Mouse (Mus musculus) 416B (cell line): ENCODE results near the gene Rap1gap.

Experiments used
- DNase-seq: peaks from one replicate; pipeline ENCODE4 v3.0.0; 2011; ENCODE audit warnings: low read depth

The Rap1gap gene

DNA sequence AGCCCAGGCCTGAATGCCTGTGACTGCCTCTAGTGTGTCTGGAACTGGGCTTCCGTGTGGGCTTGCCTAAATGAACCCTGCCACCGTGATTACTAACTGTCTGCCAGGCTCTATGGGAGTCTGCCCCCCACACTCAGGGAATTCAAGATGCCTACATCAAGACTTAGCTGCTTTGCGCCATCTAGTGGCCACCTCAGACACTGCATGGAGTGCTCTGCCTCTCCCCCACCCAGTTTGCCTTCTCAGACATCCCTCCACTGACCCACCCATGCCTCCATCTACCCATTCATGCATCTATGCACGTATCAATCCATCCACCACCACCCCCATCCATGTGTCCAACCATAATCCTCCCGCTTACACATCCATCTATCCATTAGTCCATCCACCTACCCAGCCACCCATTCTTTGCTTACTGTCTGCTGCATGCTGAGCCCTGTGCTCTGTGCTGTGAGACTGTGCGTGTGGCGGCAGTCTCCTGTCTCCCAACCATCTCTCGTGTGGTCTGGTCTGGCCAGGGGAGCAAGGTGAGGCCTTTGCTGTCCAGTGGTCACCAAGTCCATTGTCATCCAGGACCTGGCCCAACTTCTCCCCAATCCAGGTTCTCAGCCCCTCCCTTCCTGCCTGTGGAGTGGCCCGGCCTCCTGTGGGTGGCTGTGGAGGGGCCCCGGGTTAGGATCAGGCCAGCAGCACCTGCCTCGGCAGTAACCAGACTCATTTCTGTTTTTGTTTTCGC is 58.3 kb downstream of the Rap1gap start:
- DNase-seq = peak; percentile 58

DNA sequence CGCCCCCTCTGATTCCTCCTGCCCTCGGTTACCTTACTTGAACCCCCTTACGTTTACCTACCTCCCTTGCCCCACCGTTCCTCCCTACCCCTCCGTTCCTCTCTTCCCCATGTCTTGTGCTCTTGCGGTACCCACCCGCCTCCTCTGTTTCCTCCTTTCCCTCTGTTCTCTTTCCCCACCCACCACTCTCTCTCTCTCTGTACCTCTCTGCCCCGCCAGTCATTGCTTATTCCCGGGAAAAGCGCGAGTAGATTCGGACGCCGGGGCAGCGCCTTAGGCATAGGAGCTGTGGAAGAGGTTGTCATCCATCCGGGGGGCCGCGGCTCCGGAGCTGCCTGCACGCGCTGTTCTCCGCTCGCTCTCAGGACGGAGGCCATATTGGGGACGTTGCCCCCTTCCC is 59.0 kb downstream of the Rap1gap start:
- no peak for DNase-seq

DNA sequence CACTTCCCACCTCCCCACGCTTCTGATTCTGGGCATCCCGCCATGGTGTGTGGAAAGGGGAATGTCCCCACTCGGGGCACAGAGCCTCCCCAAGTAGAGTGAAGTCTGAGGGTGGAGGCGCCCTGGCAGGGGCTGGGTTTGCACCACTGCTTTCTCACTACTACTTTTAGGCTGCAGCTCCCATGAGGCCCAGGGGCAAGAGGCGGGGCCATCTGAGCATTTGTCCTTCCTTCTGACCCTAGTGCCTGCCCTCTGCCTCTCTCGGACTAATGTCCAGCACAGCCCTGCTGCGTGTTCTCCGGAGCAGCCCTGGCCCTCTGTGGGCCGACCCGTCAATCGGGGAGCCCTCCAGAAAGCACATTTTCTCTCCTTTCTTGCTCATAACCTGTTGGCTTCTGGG is 59.7 kb downstream of the Rap1gap start:
- DNase-seq = no peak

DNA sequence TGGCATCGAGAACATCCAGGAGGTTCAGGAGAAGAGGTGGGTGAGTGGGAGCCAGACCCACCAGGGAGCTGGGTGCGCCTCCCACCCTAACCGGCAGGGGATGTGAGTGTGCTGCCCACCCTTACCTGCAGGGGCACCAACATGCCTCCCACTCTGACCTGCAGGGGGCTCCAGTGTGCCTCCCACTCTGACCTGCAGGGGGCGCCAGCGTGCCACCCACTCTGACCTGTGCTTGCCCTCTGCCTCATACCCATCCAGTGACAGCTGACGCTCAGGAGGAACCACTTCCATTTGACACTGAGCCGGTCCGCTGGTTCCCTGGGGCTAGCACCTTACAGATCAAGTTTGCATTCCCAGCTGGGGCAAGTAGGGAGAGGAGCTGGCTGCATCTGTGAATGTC is 60.2 kb downstream of the Rap1gap start:
- peak; percentile 62 for DNase-seq

DNA sequence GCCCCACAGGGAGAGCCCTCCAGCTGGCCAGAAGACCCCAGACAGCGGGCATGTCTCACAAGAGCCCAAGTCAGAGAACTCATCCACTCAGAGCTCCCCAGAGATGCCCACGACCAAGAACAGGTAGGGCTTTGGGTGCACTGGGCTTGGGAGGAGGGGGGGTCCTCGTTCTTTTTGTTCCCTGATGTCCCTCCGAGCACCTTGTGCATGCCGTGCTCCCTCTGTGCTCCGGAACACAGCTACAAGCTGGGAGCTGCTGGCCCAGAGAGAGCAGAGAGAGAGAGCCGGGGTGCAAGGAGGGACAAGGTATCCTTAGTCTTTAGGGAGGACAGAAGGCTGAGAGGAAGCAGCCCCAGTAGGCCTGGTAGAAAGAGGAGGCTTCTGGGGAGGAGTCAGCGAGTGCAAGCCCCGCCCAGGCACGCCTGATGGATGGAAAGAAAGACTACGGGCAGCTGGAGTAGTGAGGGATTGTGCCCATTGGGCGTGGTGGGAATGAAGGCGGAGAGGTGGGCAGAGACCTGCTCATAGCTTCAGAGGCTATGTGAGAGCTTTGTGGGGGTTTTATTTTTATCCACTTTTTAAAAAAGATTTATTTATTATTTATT is 61.1 kb downstream of the Rap1gap start:
- DNase-seq = no peak

DNA sequence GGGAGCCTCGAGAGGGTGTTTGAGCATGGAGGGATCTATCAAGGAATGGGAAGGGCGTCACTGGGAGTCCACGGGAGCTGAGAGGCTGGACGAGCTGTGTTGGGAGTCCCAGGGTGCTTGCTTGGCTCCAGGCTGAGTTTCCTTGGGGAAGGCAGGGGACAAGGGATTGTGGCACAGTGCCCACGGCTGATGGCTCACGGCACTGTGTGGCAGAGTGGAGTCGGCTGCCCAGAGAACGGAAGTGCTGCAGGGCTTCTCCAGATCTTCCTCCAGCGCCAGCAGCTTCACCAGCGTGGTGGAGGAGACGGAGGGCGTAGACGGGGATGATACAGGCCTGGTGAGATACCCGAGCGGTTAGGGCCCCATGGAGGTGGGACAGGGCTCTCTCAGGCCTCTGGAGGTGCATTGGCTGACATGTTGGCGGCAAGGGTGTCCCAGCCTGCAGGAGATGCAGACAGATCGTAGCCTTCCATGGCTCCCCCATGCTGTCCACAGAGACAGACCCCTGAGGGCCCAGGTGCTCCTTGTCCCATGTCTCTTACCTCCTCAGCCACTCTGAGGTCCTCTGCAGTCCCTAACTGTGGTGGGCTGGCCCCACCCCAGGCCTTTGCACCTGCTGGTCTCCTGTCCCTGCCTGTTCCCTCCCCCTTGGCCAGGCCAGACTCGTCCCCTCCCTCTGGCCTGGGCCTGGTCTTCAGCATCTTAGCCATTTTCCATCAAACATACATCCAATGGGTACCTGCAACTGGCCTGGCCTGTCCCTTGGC is 62.4 kb downstream of the Rap1gap start:
- DNase-seq = no peak

DNA sequence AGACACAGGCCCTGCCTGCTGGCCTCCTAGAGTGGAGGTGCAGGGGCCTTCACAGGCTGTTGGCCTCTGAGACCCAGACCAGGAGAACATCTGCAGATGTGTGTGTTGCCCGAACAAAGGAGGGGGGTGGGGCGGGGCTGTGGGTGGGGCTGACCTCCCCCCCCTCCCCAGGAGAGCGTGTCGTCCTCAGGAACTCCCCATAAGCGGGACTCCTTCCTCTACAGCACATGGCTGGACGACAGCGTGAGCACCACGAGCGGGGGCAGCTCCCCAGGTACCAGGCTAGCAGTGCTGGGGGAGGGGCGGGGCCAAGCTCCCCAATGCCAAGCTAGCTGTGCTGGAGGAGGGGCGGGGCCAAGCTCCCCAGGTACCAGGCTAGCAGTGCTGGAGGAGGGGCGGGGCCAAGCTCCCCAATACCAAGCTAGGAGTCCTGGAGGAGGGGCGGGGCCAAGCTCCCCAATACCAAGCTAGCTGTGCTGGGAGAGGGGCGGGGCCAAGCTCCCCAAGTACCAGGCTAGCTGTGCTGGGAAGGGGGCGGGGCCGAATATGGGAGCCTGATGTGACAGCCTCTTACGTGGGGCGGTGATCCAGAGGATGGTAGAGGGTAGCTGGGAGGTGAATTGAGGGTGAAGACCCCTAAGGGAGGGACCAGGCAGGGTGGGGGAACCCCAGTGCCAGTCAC is 63.1 kb downstream of the Rap1gap start:
- no peak for DNase-seq

DNA sequence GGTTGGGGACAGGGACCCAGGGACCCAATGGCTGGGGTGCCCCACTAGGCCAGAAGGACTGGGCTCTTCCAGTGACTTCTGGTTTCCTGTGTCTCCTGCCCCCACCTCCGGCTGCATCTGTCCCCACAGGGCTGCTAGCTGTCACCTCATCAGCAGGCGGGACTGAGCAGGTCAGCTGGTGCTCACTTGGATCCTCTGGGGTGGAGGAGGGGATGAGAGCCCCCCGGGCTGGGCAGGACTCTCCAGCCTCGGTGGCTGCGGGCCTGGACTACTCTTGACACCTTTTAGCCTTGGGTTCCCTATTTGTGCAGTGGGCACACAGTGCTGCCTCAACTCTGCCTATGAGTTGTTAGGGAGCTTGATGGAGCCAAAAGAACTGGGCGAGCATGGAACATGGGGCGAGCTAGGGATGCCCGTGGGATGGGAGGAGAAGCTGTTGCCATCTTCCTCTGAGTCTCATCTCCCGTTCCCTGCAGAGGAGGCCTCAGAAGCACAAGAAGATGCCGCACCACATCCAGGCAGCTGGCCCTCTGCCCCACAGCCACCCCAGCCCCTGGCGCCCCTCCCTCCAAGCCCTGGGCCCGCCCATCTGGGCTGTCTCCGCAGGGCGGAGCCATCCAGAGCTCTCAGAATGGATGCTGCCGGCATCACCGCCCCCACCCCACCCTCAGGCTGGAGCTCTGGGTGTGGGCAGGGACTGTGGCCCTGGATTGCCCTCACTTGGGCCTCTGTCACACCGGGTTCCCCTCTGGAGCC is 64.1 kb downstream of the Rap1gap start:
- DNase-seq = no peak

DNA sequence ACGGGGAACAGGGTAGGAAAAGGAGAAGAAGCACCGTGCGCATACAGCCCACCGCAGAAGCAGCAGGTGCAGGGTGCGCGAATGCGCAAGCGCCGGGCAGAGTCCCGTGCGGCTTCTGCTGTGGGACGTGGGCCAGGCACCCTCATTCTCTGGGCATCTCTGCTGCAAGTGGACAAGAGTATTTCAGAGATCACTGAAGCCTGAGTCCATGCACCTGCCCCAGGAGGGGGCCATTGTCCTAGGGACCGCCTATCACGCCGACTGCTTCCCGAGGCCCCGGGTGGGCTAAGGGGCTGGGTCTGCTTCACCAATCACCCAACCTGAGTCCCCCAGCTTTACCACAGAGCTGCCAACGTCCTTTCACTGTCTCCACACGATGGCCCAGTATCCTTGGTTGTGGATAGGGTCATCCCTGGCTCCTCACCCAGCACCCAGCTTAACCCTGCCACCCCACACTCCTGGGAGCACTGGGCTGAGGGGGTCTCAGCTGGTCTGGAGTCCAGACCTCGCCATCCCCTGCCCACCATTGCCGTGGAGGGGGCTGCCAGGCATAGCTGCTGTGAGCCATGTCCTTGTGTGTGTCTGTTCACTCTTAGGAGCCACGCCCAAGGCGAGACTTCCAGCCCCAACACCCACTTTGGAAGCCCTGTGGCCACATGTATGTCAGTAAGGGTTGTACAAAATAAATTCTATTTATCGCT is 64.8 kb downstream of the Rap1gap start:
- no peak for DNase-seq

DNA sequence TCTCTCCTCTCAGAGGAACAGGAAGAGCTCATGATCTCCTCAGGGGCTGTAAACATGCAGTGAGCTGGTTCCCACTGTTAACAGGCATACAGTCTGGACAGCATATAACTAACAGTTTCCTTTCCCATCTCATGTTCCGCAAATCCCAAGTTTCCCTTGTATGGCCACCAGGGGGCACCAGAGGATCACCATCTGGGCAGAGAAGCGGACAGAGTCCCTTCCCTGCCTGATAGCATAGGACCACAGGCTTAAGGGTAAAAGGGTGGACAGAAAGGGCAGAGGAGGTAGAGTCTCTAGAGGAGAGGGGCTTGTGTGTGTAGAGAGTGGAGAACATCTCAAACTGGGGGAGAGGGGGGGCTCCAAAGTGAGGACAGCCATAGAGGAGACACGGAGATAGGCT is 65.6 kb downstream of the Rap1gap start:
- DNase-seq = peak; percentile 85

DNA sequence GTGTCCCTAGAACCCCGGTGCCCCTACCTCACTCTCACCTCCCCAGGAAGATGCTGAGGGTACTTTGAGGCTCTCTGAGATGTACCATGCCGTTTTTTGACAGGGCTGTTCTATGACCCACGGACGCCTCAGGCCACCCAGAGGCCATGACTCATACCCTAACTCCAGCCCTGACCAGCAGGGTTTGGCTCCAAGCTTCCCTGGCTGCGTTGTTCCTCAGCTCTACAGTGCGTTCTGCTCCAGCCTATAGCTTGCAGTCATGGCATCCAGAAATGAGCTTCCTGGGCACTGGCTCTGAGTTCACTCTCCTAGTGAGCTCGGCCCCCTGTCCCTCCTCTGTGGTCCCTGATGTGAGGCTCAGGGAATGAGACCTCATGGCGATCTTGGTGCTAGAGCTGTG is 66.2 kb downstream of the Rap1gap start:
- no peak for DNase-seq

DNA sequence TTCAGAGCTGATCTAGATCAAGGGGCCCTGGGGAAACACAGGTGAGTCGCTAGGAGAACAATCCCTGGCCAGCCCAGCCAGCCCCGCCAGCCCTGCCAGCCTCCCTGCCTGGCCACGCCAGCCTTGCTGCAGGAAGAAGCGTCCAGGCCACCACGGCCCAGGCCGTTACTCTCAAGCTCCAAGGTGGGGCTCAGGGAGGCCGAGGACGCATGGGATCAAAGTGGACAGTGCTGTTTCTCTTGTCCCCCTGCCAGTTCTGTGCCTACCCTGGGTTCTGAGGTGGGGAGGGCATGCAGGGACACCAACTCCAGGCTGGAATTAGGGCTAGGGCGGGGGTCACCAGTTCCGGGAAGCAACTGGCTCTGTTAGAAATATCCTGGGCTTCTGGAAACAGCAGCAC is 67.4 kb downstream of the Rap1gap start:
- DNase-seq = no peak

DNA sequence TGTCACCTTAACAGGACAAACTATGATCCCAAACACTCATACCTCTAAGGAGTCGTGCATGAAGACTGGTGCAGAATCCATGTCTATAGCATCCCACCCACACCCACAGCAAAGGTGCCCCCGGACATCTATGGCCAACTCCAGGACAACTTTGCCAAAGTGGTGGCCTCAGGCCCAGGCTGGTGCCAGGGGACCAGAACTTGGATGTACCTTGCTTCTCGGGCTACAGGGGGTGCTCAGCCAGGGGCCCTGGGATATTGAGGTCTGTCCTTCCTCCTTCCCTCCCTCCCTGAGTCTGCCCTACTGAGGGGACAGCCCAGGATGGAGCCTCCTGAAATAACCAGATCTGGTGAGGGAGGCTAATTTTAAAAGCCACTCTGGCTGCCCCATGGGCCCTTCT is 67.8 kb downstream of the Rap1gap start:
- DNase-seq = no peak

DNA sequence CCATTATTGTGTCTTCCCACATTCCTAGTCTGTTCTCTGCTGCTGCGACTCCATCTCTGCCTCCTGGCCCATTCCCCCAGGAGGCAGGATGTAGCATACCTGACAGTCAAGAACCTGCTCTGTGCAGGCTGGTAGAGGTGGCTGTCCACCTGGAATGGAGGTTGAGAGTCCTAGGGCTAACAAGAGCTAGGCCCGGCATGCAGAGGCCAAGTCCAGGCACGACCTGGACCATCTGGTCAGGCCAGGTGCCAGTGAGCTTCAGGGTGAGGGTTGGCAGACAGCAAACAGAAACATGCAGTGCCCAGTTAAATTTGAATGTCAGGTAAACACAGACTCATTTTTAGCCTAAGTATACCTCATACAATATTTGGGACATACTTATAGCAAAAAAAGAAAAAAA is 68.4 kb downstream of the Rap1gap start:
- no peak for DNase-seq

DNA sequence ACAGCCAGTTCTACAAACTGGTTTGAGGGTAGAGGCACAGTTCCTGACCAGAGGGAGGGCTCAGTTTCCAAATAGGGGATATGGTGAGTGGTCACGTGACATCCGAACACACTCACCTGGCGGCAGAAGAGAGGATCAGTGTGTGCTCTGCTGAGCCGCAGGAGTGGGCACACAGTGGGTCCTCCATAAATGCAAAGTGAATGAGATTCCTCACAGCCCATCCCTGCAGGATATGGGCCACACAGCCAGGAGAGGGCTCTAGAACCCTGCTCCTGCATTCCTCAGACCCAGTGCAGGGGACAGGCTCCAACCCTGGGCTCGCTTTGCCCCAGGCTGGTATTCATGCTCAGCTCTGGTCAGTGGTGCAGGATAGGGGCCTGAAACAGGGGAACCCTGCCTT is 68.9 kb downstream of the Rap1gap start:
- DNase-seq = no peak

DNA sequence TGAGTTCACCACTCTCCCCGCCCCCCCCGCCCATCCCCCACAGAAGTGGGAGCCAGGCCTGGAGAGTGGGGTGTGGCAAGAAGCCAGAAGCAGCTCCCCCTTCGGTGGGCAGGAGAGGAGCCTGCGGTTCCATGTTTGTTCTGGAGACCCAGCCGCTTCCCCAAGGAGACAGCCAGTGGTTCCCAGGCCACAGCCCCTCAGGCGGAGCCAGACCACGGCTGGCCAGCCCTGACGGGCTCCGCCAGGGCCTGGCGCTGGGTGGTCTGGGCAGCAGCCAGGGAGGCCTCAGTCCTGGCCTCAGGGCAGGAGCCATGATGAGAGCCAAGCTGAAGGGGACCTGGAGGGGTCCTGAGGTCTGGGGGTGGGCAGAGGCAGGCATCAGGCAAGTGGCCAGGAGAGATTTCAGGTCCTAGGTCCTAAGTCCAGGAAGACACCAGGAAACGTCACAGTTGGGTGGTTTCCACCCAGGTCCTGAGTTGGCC is 71.7 kb downstream of the Rap1gap start:
- DNase-seq = no peak

DNA sequence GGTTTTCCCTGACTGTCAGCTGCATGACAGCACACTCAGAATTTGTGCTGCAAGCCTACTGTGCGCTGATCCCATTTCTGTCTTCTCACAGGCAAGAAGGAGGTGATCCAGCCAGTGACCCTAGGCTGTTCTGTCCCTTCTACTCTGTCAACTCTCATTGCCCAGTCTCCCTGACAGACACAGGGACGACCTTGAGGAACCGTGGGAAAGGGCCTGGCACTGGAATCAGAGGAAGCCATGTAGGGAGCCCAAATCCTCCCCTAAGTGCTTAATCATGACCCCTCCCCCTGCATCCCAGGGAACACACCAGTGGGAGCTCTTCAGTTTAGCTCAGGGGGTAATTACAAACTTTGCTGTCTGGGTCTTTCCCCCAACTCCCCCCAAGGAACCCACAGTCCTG is 73.2 kb downstream of the Rap1gap start:
- no peak for DNase-seq

DNA sequence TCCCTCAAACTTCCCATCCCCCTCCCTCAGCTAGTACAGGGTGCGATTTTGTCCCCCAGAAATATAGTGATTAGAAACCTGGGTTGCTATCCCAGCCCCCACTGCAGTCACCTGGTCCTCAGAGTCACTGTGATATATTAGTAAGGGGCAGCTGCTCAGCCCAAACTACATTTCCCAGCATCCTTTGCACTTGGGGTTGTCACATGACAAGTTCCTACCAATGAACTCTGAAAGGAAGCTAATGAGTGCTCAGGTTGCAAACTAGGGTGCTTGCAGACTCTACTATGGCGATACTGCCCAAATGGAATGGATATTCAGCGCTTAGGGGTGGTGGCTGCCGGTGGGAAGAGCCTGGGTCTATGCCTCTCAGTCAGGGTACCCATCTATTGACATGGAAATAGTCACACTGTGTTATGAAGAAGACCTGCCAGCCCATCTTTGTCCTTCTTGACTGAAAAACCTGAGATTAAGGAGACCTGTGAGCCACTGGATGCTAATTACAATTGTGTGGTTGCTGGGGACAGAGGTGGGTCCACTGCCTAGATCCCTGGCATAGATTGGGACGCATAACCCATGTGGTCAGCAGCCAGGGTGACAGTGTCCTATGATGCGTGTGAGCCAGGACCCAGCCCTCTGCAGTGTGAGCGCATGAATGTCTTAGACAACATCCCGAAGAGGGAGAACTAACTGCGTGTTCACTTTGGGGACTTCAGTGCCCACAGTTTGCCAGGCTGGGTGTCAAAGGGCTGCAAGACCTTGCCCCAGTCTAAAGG is 74.8 kb downstream of the Rap1gap start:
- peak; percentile 54 for DNase-seq

DNA sequence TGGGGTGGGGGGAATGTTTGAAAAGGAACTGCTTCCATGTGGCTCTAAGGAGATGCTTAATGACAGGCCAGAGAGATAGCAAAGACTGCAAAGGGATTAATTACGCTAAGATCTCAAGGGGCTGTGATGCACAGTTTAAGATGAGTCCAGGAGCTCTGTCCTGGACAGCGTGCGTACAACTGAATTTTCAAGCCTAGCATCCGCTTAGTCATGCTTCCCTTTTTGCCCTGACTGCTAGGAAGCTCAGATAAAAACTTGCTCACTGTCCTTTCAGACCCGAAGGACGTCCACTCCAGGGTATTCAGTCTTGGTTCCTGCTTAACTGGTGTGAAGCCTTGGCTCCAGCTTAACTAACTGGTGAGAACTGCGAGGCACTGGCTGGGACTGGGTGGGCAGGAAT is 75.8 kb downstream of the Rap1gap start:
- peak; percentile 63 for DNase-seq

DNA sequence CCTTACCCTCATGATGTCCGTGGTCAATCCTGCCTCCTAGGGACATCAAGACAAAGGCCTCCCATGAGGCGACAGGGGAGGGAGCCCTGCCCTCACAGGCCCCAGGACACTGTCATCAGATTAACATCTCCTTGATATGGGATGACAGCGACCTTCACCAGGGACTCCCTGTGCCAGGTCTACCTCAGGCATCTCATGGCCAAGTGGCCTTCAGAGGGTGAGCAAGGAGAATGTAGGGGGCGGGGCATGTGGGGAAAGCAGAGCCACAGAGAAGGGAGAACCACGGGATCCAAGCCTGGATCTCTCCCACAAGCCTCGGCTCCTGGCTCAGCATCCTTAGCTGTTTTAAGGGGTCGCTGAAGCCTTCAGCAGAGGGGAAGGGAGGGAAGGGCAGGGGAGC is 79.3 kb downstream of the Rap1gap start:
- DNase-seq = no peak
